Mouse (Mus musculus): ENCODE results near the gene Naa15. TPM values are rescaled to one million over a fixed set of nuclear protein-coding genes. Genes with fewer than 3 reads are reported as not detected.
"Not testable (repeated sequence)": the region's sequence is repeated elsewhere in the genome, so short reads cannot be mapped to it uniquely, and the experiment has no call there.

The Naa15 gene
- polyA plus RNA-seq, 1 experiment: 0.77 TPM

GRCm38 (mm10) chr3:51425394-51425793 lies 10.4 kb downstream of the Naa15 start:
- no peak overlapping the region for H3K4me3 ChIP-seq (ENCODE audit: low read depth, low read length)
- H3K4me1 ChIP-seq (ENCODE audit: control insufficient read depth, insufficient read depth, insufficient read length, low read length): peaks cover 5% of the 10 kb centered on the region; the same call in 1 of the 2 replicates
- H3K27ac ChIP-seq (ENCODE audit: insufficient read depth, low read depth, low read length): no peak overlapping the region
- H3K27me3 ChIP-seq (ENCODE audit: control insufficient read depth, insufficient read depth, low read length): no peaks in the 10 kb centered on the region
- TF ChIP-seq CTCF (IDR thresholded peaks at IDR 0.05; ENCODE audit: extremely low read depth, insufficient read length, insufficient replicate concordance, low read depth, low read length) (no peak), POLR2A (IDR thresholded peaks at IDR 0.05; ENCODE audit: low read depth, low read length) (no peak)
- no peaks in the 10 kb centered on the region for H3K36me3 ChIP-seq (ENCODE audit: control insufficient read depth, insufficient read depth, low read length)

GRCm38 (mm10) chr3:51434364-51434763 lies 19.4 kb downstream of the Naa15 start:
- not testable (repeated sequence) for H3K4me1 ChIP-seq (ENCODE audit: control insufficient read depth, insufficient read depth, insufficient read length, low read length); H3K27me3 ChIP-seq (ENCODE audit: control insufficient read depth, insufficient read depth, low read length); H3K4me3 ChIP-seq (ENCODE audit: low read depth, low read length); H3K27ac ChIP-seq (ENCODE audit: insufficient read depth, low read depth, low read length)
- H3K36me3 ChIP-seq (ENCODE audit: control insufficient read depth, insufficient read depth, low read length): peaks cover 12% of the 10 kb centered on the region
- 83% methylated on average over 5 of the region's 5 CpGs for WGBS

GRCm38 (mm10) chr3:51434871-51435595 lies 20.1 kb downstream of the Naa15 start:
- WGBS: 91% methylated on average over 3 of the region's 3 CpGs
- Histone ChIP-seq H3K27me3 (ENCODE audit: control insufficient read depth, insufficient read depth, low read length) (no peaks in the 10 kb centered on the region), H3K27ac (ENCODE audit: insufficient read depth, low read depth, low read length) (no peak overlapping the region), H3K36me3 (ENCODE audit: control insufficient read depth, insufficient read depth, low read length) (peaks cover 16% of the 10 kb centered on the region), H3K4me1 (ENCODE audit: control insufficient read depth, insufficient read depth, insufficient read length, low read length) (no peaks in the 10 kb centered on the region), H3K4me3 (ENCODE audit: low read depth, low read length) (no peak overlapping the region)
- TF ChIP-seq POLR2A (IDR thresholded peaks at IDR 0.05; ENCODE audit: low read depth, low read length) (no peak), CTCF (IDR thresholded peaks at IDR 0.05; ENCODE audit: extremely low read depth, insufficient read length, insufficient replicate concordance, low read depth, low read length) (no peak)

- Histone ChIP-seq H3K36me3 (ENCODE audit: control insufficient read depth, insufficient read depth, low read length) (peaks cover 59% of the 10 kb centered on the region), H3K27me3 (ENCODE audit: control insufficient read depth, insufficient read depth, low read length) (no peaks in the 10 kb centered on the region)
- 78% methylated on average over 2 of the region's 2 CpGs for WGBS
These were observed 53.6 kb downstream of the Naa15 start for GRCm38 (mm10) chr3:51468530-51468929.

GRCm38 (mm10) chr3:51475706-51476105 lies 60.8 kb downstream of the Naa15 start:
- 21% methylated on average over 4 of the region's 4 CpGs for WGBS
- Histone ChIP-seq H3K27me3 (ENCODE audit: control insufficient read depth, insufficient read depth, low read length) (no peaks in the 10 kb centered on the region), H3K27ac (ENCODE audit: insufficient read depth, low read depth, low read length) (peak overlapping the region; percentile 87), H3K36me3 (ENCODE audit: control insufficient read depth, insufficient read depth, low read length) (peaks cover 22% of the 10 kb centered on the region), H3K4me3 (ENCODE audit: low read depth, low read length) (no peak overlapping the region), H3K4me1 (ENCODE audit: control insufficient read depth, insufficient read depth, insufficient read length, low read length) (peaks cover 2% of the 10 kb centered on the region; the same call in 1 of the 2 replicates)
- no peak for TF ChIP-seq POLR2A (IDR thresholded peaks at IDR 0.05; ENCODE audit: low read depth, low read length)
- TF ChIP-seq CTCF (IDR thresholded peaks at IDR 0.05; ENCODE audit: extremely low read depth, insufficient read length, insufficient replicate concordance, low read depth, low read length): no peak

More at GRCm38 (mm10) chr3:51468530-51468929, 53.6 kb downstream of the Naa15 start:
- Histone ChIP-seq H3K4me3 (ENCODE audit: low read depth, low read length) (no peak overlapping the region), H3K4me1 (ENCODE audit: control insufficient read depth, insufficient read depth, insufficient read length, low read length) (no peaks in the 10 kb centered on the region), H3K27ac (ENCODE audit: insufficient read depth, low read depth, low read length) (no peak overlapping the region)
- TF ChIP-seq CTCF (IDR thresholded peaks at IDR 0.05; ENCODE audit: extremely low read depth, insufficient read length, insufficient replicate concordance, low read depth, low read length) (no peak), POLR2A (IDR thresholded peaks at IDR 0.05; ENCODE audit: low read depth, low read length) (no peak)

GRCm38 (mm10) chr3:51479893-51480292 lies 64.9 kb downstream of the Naa15 start:
- H3K27ac ChIP-seq (ENCODE audit: insufficient read depth, low read depth, low read length): no peak overlapping the region
- H3K36me3 ChIP-seq (ENCODE audit: control insufficient read depth, insufficient read depth, low read length): no peaks in the 10 kb centered on the region
- no peak overlapping the region for H3K4me3 ChIP-seq (ENCODE audit: low read depth, low read length)
- H3K27me3 ChIP-seq (ENCODE audit: control insufficient read depth, insufficient read depth, low read length): no peaks in the 10 kb centered on the region
- no peak for TF ChIP-seq CTCF (IDR thresholded peaks at IDR 0.05; ENCODE audit: extremely low read depth, insufficient read length, insufficient replicate concordance, low read depth, low read length)
- TF ChIP-seq POLR2A (IDR thresholded peaks at IDR 0.05; ENCODE audit: low read depth, low read length): no peak
- WGBS: 32% methylated on average over 2 of the region's 2 CpGs
- H3K4me1 ChIP-seq (ENCODE audit: control insufficient read depth, insufficient read depth, insufficient read length, low read length): peaks cover 2% of the 10 kb centered on the region; the same call in 1 of the 2 replicates

- Histone ChIP-seq H3K4me3 (ENCODE audit: low read depth, low read length) (no peak overlapping the region), H3K27me3 (ENCODE audit: control insufficient read depth, insufficient read depth, low read length) (no peaks in the 10 kb centered on the region), H3K27ac (ENCODE audit: insufficient read depth, low read depth, low read length) (no peak overlapping the region), H3K4me1 (ENCODE audit: control insufficient read depth, insufficient read depth, insufficient read length, low read length) (peaks cover 5% of the 10 kb centered on the region; the same call in 1 of the 2 replicates), H3K36me3 (ENCODE audit: control insufficient read depth, insufficient read depth, low read length) (no peaks in the 10 kb centered on the region)
- TF ChIP-seq CTCF (IDR thresholded peaks at IDR 0.05; ENCODE audit: extremely low read depth, insufficient read length, insufficient replicate concordance, low read depth, low read length) (no peak), POLR2A (IDR thresholded peaks at IDR 0.05; ENCODE audit: low read depth, low read length) (no peak)
These were observed 66.1 kb downstream of the Naa15 start for GRCm38 (mm10) chr3:51481059-51481458.
